Mouse (Mus musculus) neutrophil, adult 5-6 weeks (primary cell): Measurements from ENCODE around the gene Cpxm1. TPM values are rescaled to one million over a fixed set of nuclear protein-coding genes. Genes with fewer than 3 reads are reported as not detected.

ENCODE experiments used
- ATAC-seq: fragments of 151-379, 151-347 bp; 2 replicates; pipeline ENCODE4 v1.8.0; 2017; ENCODE audit warnings: mild to moderate bottlenecking, moderate TSS enrichment; ENCODE audit not compliant: insufficient number of reproducible peaks, poor library complexity, low FRiP score, severe bottlenecking; ENCODE audit errors: extremely low read depth
- total RNA-seq: library from RNA; stranded (forward); fragments of 200-1000 nt; gene quantifications from 2 replicates; pipeline ENCODE4 v1.2.3, GENCODE M21; 2017

Cpxm1 gene
- total RNA-seq, 1 experiment from 2014 or later = not detected

DNA sequence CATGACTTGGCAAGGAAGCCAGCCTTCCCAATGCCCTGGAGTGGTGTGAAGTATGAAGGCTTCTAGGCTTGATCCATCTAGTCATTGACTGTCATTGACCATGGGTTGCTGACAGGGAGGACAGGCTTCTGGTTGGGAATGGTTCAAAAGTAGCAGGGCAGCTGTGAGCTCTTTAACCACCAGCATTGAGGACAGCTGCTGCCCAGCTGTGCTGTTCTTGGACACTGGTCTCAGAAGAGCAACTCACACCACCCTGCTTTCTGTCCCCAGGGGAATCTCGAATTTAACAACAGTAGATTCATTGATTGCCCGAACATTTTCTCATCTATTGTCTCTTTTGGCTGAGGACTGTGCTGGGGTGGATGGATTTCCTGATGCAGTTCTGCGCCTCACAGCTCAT lies 43.5 kb downstream of the Cpxm1 start:
- no peak for ATAC-seq

DNA sequence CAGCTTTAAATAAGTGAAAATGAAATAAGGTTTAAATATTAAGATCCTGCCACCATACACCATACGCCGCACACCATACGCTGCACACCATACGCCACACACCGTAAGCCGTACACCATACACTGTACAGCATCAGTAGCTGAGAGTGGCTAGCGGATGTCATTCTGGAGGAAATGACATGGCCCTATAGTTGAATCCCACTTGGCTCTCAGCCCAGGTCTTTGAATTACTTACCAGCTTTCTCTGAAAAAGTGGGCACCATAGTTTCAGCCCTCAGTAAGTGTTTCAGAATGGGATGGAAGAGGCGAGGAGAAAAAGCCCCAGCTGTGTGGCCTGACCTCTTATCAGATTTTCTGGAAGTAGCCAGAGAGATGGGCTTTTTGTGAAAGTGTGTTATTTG lies 44.0 kb downstream of the Cpxm1 start:
- no peak for ATAC-seq

DNA sequence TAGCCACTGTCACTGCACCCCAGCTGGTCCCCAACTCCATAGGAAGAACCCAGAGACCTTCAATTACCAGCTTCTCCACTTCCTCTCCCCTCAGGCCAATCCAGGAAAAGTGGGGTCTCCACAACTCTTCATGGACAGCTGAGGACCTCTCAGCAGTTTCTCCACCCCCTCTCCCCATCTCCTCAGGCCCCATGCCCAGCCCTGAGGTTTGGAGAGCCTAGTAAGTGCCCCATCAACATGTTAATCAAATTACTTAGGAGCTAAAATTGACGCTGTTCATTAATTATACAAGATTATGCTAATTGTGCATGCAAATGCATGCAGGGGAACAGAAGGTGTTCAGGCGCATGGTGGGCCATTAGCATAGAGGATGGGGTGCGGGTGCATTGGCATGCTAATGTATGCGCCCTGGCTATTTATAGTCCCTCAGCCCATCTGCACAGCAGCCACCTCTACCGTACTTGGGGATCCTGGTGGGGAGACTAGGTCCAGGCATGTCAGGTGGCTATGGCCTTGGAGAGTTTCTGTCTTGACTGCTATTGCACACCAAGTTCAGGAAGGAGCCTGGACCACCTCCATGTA lies 45.5 kb downstream of the Cpxm1 start:
- no peak for ATAC-seq

- no peak for ATAC-seq
Measured at GRCm38 (mm10) chr2:130350376-130350775, 47.0 kb downstream of the Cpxm1 start.

DNA sequence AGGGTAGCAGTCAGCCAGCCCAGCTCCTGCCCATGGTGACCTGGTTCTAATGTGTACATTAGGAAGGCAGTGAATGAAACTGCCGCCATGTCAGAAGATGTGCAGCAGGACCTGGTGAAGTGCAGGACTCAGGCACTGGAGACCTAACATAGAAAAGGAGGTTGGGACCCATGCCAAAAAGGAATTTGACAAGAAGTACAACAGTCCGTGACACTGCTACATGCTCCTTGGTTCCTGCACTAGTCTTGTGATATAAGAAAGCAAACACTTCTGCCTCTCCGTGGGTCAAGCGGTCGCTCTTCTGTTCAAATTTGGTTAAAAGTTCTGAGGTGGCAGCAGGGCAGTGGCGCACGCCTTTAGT lies 56.2 kb downstream of the Cpxm1 start:
- no peak for ATAC-seq

Other genes with a start within 250 kb of the Cpxm1 start
- 64.6 and 67.4 TPM in 2 replicates for gene Snrpb, start 218.2 kb downstream of the Cpxm1 start, total RNA-seq
- gene Tmc2, start 202.4 kb downstream of the Cpxm1 start, total RNA-seq = not detected in 2 replicates
- gene Nop56, start 123.1 kb downstream of the Cpxm1 start, total RNA-seq = 171 and 211 TPM in 2 replicates
- 78.7 and 83.6 TPM in 2 replicates for gene Idh3b, start 113.0 kb downstream of the Cpxm1 start, total RNA-seq
- not detected in 2 replicates for gene Ebf4, start 102.4 kb downstream of the Cpxm1 start, total RNA-seq
- gene Gm28372, start 7.7 kb upstream of the Cpxm1 start, total RNA-seq = not detected in 2 replicates
- gene 1700020A23Rik, start 7.7 kb upstream of the Cpxm1 start, total RNA-seq = not detected in 2 replicates
- not detected in 2 replicates for gene Tmem239, start 8.9 kb upstream of the Cpxm1 start, total RNA-seq
- gene Vps16, start 26.8 kb upstream of the Cpxm1 start, total RNA-seq = 208 and 223 TPM in 2 replicates
- 16.9 TPM in 2 replicates for gene Pced1a, start 27.1 kb upstream of the Cpxm1 start, total RNA-seq
- 106 and 115 TPM in 2 replicates for gene Ptpra, start 52.7 kb upstream of the Cpxm1 start, total RNA-seq
- gene Mrps26, start 166.2 kb upstream of the Cpxm1 start, total RNA-seq = 22.0 and 26.0 TPM in 2 replicates
- not detected in 2 replicates for gene Oxt, start 178.6 kb upstream of the Cpxm1 start, total RNA-seq
- not detected in 2 replicates for gene Avp, start 185.0 kb upstream of the Cpxm1 start, total RNA-seq
- 12.0 and 18.9 TPM in 2 replicates for gene Fastkd5, start 232.5 kb upstream of the Cpxm1 start, total RNA-seq
- 3.3 and 4.3 TPM in 2 replicates for gene Ubox5, start 232.5 kb upstream of the Cpxm1 start, total RNA-seq
- 0.37 and 0.58 TPM in 2 replicates for gene Lzts3, start 245.2 kb upstream of the Cpxm1 start, total RNA-seq